Mouse (Mus musculus) kidney, adult 2 months (tissue): Measurements from ENCODE around the gene Nrip1.
"Not testable (repeated sequence)": the region's sequence is repeated elsewhere in the genome, so short reads cannot be mapped to it uniquely, and the experiment has no call there.

Source experiments
- CTCF ChIP-seq: fragments of 200-500 bp; conservative IDR thresholded peaks from 2 replicates; pipeline ENCODE4 v1.5.1; 2011; ENCODE audit warnings: low read depth, mild to moderate bottlenecking, control low read depth, low read length, moderate library complexity, mixed read lengths; ENCODE audit not compliant: insufficient read depth, insufficient read length
- POLR2A ChIP-seq: fragments of 200-500 bp; IDR thresholded peaks from one replicate; pipeline ENCODE4 v1.6.1; 2011; ENCODE audit warnings: low read depth, low read length, control low read depth

DNA sequence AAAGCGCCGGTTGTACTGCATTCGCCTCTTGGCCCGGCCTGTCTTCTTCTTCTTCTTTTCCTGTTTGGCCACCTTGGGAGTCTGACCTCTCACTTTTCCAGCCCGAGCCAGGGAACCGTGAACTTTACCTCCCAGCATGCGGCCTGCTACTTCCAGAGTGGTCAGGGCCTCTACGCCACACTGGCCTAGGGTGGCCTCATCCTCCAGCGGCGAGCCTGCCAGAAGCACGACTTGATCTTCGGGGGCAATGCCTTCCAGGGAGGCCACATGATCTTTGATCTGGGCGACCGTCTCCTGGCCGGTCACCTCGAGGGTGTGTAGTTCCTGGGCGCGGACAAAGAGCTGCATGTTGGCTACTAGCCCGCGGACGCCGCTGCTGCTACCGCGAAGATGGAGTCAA, 29.7 kb upstream of the Nrip1 start:
- TF ChIP-seq CTCF, POLR2A: not testable (repeated sequence)
